ENCODE assay signal across 22 mouse cellular contexts in genomic region chr15:79378608-79379007, GRCm38 (mm10).
"Had no signal": no experiment of that assay in that cellular context is flagged by ENCODE, and none has a peak within 500 bp of the region (broad histone marks: within the 10 kb centered on the region; RNA-seq: fewer than 3 reads in every experiment).

No protein-coding gene starts in this region.

- H3K9me3 ChIP-seq: megakaryocyte, embryonic 14.5 days; midbrain, embryonic 10.5 days; midbrain, embryonic 13.5 days; neural tube, embryonic 13.5 days; stomach, embryonic 15.5 days had no signal

- H3K4me2 ChIP-seq: liver, embryonic 11.5 days; midbrain, embryonic 13.5 days; neural tube, embryonic 13.5 days; stomach, embryonic 15.5 days had no signal

- DNase-seq: kidney, adult 9 months; kidney, postnatal 14 days; kidney, postnatal 4 days; layer of hippocampus, adult 9-11 months; layer of hippocampus, postnatal 36 days; liver, postnatal 0 days; lung, postnatal 36 days; retina, postnatal 1 day; right cerebral cortex, postnatal 25 days; spleen, adult 18-20 months; thymus, adult 18-20 months; thymus, postnatal 36 days had no signal

- H3K27me3 ChIP-seq: megakaryocyte, embryonic 14.5 days; midbrain, embryonic 13.5 days; neural tube, embryonic 13.5 days; stomach, embryonic 15.5 days had no signal

- H3K27ac ChIP-seq: liver, embryonic 14.5 days; midbrain, embryonic 10.5 days; midbrain, embryonic 13.5 days; neural tube, embryonic 13.5 days; stomach, embryonic 15.5 days had no signal

- H3K4me3 ChIP-seq: left cerebral cortex, adult 2 months; megakaryocyte, embryonic 14.5 days; midbrain, embryonic 10.5 days; midbrain, embryonic 13.5 days; myocyte; neural tube, embryonic 13.5 days; stomach, embryonic 15.5 days had no signal

- H3K9ac ChIP-seq: liver, embryonic 14.5 days; liver, postnatal 0 days; midbrain, embryonic 13.5 days; neural tube, embryonic 13.5 days; stomach, embryonic 15.5 days had no signal

- ATAC-seq: liver, postnatal 0 days; midbrain, embryonic 13.5 days; midbrain, embryonic 16.5 days had no signal
